Mouse (Mus musculus): Measurements from ENCODE around the gene Lpar3.

GRCm38 (mm10) chr3:146317911-146318310, 97.1 kb downstream of the Lpar3 start:
- TF ChIP-seq CTCF (IDR thresholded peaks at IDR 0.05; ENCODE audit: low read depth) (no peak), EP300 (IDR thresholded peaks at IDR 0.05; ENCODE audit: low read depth) (no peak)

All from liver, embryonic 14.5 days (tissue).